Mouse (Mus musculus) lung, postnatal 0 days (tissue): ENCODE measurements around the gene Xpo4.

Source experiments
- CTCF ChIP-seq: IDR thresholded peaks from 2 replicates; pipeline ENCODE4 v1.5.1; 2016; ENCODE audit warnings: antibody characterized with exemption, mild to moderate bottlenecking
- EP300 ChIP-seq: IDR thresholded peaks from 2 replicates; pipeline ENCODE4 v1.6.1; 2016; ENCODE audit warnings: antibody characterized with exemption, mild to moderate bottlenecking, control low read depth

DNA sequence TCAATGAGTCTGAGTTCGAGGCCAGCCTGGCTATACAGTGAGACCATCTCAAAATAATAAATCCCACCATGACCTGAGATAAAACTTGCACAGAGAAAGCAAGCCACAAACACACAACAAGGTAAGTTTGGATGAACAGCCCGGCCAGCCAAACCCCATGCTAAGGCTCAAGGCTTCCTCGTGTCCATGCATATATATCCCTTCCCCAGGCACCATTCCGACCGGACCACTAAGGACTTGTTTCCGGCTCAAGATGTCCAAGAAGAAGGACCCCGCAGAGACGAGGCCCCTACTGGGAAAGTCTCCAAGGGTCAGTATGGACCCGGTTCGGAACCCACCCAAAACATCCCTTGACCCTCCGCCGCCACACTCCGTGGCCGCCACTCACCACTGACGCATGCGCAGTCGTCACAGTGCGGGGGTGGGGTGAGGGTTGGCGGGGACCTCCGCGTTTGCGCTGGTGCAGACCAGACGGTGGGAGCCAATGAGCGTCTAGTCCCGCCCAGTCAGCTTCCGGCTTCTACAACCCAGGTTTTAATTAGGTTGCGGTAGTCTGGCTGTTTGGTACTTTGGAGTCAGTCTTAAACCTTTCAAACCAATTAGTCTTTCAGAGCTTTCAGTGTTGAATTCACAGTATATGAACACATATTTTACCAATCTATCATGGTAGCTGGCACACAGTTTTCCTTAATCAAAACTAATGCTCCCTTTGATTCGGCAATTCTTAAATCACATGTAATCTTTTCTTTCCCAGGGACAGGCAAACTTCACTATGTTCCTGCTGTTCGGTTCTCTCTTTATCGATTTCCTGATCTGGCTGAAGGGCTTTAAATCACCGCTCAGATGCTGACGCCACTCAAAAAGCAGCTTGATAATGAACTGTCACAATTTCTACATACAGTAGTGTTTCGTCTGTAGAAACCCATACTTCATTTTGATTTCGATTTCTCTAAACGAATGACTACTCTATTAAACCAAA, 93.8 kb downstream of the Xpo4 start, which contains the start of gene Eef1akmt1:
- no peak; the same call in 1 of the 2 replicates for TF ChIP-seq EP300
- TF ChIP-seq CTCF, result no peak
